Mouse (Mus musculus): ENCODE results near the gene Dpp6.

Gene Dpp6

DNA sequence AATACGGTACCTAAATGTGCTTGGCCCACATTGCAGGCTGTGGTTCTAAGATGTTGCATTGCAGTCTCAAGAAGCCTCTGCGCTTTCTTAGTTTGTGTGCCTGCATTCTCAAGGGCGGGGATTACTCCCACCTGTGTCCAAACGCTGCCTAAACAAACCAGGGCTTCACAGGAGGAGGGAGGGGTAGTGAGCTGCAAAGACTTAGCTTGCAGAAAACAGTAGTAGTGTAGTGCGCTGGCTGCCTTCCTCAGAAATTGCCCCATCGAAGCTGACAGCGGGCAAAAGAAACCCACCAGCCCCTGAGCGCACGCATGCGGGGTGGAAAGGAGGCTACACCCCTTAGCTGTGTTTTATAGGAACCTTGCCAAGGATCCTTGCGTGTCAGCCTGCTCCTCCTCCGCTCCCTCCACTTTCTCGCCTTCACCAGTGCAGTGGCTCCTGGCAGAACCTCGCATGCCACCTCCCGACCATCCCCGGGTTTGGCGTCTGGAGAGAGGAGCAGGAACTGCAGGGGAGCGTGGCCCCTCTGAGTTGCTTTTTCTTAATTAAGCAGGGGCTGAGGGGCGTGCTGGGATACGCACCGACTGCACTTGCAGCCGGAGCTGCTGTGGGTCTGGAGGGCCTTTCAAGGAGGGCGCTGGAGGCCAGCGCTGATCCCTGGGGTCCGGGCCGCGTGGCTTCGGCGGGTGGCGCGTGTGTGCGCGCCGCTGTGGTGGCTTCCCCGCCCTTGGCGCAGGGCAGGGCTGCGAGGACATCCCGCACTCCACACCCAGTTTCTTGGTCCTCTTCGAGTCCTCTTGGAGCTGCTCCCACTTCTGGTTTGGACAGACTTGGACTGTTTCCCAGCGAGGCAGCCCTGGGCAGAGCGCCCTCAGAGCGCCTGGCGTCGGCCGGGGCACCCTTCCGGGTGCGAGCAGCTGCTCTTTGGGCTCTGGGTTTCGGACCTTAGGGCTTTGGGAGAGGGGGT is at the start of gene Dpp6:
TSS of gene Dpp6 (plus strand) at position 229 of the 967 bp plus-strand sequence.
- DNase-seq (ENCODE audit: low read depth, low spot score), result peak; percentile 54

- no peak for DNase-seq (ENCODE audit: low read depth, low spot score)
These were observed 33.0 kb upstream of the Dpp6 start for GRCm38 (mm10) chr5:26783955-26784354.

- DNase-seq (ENCODE audit: low read depth, low spot score), result no peak
These were observed 21.5 kb upstream of the Dpp6 start for GRCm38 (mm10) chr5:26795524-26795923.

DNA sequence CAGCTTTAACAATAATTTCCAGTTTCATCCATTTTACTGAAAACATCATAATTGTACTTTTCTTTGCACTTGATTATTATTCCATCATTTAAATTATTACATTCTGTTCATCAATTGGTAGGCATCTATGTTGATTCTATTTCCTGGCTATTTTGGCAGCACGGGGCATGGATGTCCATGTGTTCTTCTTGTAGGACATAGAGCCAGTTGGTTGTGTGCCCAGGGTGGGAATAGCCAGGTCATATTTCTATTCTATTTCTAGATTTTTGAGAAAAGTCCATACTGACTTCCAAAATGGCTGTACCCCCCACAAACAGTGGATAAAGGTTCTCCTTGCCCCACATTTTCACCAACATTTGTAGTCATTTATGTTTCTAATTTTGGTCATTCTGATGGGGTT is 19.0 kb downstream of the Dpp6 start:
- DNase-seq (ENCODE audit: low read depth, low spot score), result no peak

- peak; percentile 86 for DNase-seq (ENCODE audit: low read depth, low spot score)
These were observed 24.1 kb downstream of the Dpp6 start for GRCm38 (mm10) chr5:26841151-26841550.

GRCm38 (mm10) chr5:26854746-26855145 is 37.7 kb downstream of the Dpp6 start:
- no peak for DNase-seq (ENCODE audit: low read depth, low spot score)

DNA sequence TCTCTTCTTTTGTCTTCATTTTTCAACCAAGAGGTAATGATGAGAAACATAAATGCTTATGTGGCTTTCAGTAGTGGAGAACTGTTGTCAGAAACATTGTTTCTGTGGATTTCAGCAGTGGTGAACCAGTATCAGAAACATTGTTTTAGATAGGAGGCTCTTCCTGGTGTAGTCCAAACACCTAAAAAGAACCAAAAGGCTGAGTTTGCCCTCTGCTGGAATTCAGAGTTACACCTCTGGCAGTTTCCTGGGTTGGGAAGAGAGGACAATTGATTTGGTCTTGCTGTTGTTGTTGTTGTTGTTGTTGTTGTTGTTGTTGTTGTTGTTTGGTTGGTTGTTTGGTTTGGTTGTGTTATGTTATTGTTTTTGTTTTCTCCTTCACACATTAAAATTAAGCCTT is 58.4 kb downstream of the Dpp6 start:
- DNase-seq (ENCODE audit: low read depth, low spot score), result peak; percentile 10

- DNase-seq (ENCODE audit: low read depth, low spot score), result no peak
These were observed 70.5 kb downstream of the Dpp6 start for GRCm38 (mm10) chr5:26887496-26887895.

- DNase-seq (ENCODE audit: low read depth, low spot score), result no peak
These were observed 71.1 kb downstream of the Dpp6 start for GRCm38 (mm10) chr5:26888080-26888479.

DNA sequence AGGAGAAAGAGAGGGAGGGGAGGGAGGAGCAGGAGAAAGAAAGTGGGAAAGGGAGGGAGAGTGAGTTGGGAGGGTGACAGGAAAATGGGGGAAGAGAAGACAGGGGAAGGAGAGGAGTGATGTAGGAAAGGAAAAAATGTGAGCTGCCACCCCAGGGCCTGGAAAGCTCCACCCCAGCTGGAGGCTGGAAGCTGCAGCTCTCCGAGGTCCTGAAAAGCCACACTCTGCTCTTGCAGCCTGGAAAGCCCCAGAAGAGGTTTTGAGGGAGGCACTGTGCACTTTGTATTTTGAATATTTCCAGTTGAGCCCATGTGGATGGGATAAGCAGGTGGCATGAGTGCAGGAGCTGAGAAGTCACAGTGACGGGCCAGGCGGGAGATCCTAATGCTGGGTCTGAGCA is 77.3 kb downstream of the Dpp6 start:
- DNase-seq (ENCODE audit: low read depth, low spot score), result peak; percentile 44

GRCm38 (mm10) chr5:26903786-26904185 is 86.8 kb downstream of the Dpp6 start:
- peak; percentile 93 for DNase-seq (ENCODE audit: low read depth, low spot score)

GRCm38 (mm10) chr5:26904324-26905041 is 87.5 kb downstream of the Dpp6 start:
- peak; percentile 87 for DNase-seq (ENCODE audit: low read depth, low spot score)

DNA sequence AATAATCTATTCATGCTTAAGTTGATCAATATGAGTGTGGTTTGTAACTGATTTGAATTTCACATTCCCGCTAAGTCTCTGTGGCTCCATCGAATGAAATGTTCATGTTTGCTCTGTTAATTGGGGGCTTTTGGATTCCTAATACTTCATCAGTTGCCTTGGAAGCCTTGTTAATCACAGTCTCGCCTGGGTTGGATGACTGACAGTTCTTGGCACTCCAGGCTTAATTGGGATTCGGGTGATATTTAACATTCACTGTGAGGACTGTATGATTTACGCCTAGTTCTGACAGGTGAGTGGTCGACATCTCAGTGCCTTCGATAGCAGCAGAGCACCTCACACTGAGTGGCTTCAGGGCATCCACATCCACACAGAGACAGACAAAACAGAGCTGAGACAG is 90.1 kb downstream of the Dpp6 start:
- DNase-seq (ENCODE audit: low read depth, low spot score), result no peak

GRCm38 (mm10) chr5:26908612-26909011 is 91.6 kb downstream of the Dpp6 start:
- no peak for DNase-seq (ENCODE audit: low read depth, low spot score)

DNA sequence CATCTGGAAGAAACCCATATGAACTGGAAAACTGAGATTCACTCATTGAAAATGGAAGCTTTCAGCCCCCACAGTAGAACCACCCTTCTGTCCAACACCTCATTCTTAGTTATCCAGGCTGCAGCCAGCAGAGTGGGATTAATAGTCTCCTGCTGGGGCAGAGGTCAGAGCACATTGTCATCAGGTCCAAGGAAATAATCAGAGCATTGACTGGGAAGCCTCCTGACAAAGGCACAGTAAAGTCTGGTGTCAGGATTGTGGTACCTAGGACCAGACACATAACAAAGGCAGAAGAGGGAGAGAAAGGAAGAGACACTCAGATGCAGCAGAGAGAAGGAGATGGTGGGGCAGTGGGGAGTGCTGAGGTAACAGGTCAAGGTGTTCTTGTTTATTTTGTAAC is 93.3 kb downstream of the Dpp6 start:
- DNase-seq (ENCODE audit: low read depth, low spot score), result peak; percentile 53

DNA sequence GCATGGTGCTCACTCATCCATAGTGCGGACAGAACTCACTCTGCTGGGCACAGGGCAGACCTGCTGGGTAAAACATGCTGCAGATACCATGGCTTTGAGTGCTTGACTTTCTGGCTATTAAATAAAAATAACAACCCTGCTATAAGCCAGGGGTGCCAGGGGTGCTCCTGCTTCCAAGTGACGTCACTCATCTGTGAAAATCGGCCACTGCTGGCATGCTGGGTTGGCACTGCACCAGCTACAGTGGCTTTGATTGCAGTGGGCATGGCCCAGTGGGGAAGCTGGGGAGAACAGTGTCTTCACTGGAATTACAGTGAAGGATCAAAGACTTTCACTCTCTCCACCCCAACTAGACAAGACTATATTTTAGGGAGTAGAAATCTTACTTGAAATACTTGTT is 95.0 kb downstream of the Dpp6 start:
- DNase-seq (ENCODE audit: low read depth, low spot score), result no peak

DNA sequence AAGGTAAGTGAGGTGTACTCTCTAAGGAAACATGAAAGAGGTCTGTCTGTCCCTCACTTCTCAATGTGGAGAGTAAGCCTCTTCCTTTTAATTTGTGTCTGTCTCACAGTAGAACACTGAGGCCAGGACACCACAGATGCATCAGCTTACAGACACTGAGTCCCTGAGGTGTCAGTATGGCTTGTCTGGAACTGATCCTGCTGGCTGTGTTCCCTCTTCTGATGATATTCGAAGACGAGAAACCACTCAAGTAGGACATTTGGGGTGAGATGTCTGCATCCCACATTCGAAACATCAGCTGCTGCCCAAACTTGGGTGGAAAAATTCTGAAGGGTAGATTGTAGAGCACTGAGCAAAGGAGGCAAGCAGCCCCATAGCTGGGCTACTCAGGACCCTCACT is 101.8 kb downstream of the Dpp6 start:
- DNase-seq (ENCODE audit: low read depth, low spot score), result no peak

- DNase-seq (ENCODE audit: low read depth, low spot score), result no peak
These were observed 107.5 kb downstream of the Dpp6 start for GRCm38 (mm10) chr5:26924552-26924951.

DNA sequence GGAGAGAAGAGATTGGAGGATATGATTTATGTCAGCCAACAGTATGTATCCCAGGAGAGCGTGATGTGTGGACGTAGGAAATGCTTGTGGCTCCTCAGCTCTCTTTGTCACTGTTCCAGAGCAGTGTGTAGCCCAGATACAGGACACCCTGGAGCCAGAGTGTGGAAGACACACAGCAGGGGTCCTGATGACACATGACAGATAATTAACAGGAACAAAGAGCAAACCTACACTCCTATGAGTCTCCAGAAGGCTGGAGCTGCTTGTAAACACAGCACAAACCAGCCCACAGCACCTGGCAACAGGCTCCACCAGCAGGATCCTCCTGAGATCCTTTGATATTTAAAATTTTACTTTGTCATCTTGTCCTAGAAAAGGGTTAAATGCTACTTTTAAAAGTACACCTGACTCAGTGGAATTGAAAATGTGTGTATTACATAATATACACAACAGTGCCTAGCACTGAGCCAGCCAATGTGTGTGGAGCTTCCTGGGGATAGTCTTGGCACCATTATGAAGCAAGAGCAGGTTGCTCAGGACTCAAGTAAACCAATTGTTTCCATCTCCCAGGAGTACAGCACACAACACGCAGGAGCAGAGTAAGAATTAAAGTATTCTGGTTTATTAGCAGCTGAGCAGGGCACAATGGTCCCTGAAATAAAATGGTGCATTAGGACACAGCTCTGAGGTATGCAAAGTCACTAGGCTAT is 115.6 kb downstream of the Dpp6 start:
- DNase-seq (ENCODE audit: low read depth, low spot score), result peak; percentile 76

DNA sequence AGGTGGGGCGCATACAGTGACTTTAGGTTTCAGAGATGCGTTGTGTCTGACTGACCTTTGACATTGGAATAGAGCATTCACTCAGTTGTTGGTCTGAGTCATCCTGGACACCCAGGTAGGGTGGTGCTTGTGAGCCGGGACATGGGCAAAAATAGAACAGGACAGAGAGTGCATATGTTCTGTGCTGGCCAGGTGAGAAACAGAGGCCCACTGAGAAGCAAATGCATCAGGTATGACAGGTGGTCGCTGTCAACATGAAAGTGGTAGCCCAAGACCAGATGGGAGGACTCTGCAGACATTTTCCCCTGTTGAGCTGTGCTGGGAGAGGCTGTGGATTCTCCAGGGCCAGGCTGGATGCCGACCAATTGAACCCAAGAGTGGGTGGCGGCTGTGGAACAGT is 117.9 kb downstream of the Dpp6 start:
- no peak for DNase-seq (ENCODE audit: low read depth, low spot score)

GRCm38 (mm10) chr5:26941471-26941870 is 124.5 kb downstream of the Dpp6 start:
- no peak for DNase-seq (ENCODE audit: low read depth, low spot score)

Measured in ZHBTc4 (cell line).